Mouse (Mus musculus) stomach, embryonic 15.5 days (tissue): ENCODE results near the gene Kifc5b. TPM values are rescaled to one million over a fixed set of nuclear protein-coding genes. Genes with fewer than 3 reads are reported as not detected.
"Not testable (repeated sequence)": the region's sequence is repeated elsewhere in the genome, so short reads cannot be mapped to it uniquely, and the experiment has no call there.

Experiments
- ATAC-seq: fragments of 200-750 bp; cut with Nextera tagmentation; 2 replicates; pipeline ENCODE4 v1.8.0; 2017; ENCODE audit warnings: low read depth, moderate number of reproducible peaks, moderate TSS enrichment; ENCODE audit not compliant: insufficient read depth, low FRiP score
- H3K27ac ChIP-seq: fragments of 300-500 bp; sonication (generic); 2 replicates; pipeline ENCODE4 v1.5.1; 2015; ENCODE audit warnings: mild to moderate bottlenecking, inconsistent platforms
- H3K27me3 ChIP-seq: fragments of 300-500 bp; sonication (generic); replicated peaks from 2 replicates; pipeline ENCODE4 v1.6.1; 2015; ENCODE audit warnings: inconsistent platforms
- H3K36me3 ChIP-seq: fragments of 300-500 bp; sonication (generic); 2 replicates; pipeline ENCODE4 v1.6.1; 2015; ENCODE audit warnings: inconsistent platforms
- H3K4me1 ChIP-seq: fragments of 300-500 bp; sonication (generic); 2 replicates; pipeline ENCODE4 v1.6.1; 2015; ENCODE audit warnings: inconsistent platforms
- H3K4me2 ChIP-seq: fragments of 300-500 bp; sonication (generic); 2 replicates; pipeline ENCODE4 v1.6.1; 2015; ENCODE audit warnings: mild to moderate bottlenecking, inconsistent platforms
- H3K4me3 ChIP-seq: fragments of 300-500 bp; sonication (generic); replicated peaks from 2 replicates; pipeline ENCODE4 v1.5.1; 2015; ENCODE audit warnings: inconsistent platforms
- H3K9ac ChIP-seq: fragments of 300-500 bp; sonication (generic); 2 replicates; pipeline ENCODE4 v1.6.1; 2015; ENCODE audit warnings: inconsistent platforms
- H3K9me3 ChIP-seq: fragments of 300-500 bp; sonication (generic); 2 replicates; pipeline ENCODE4 v1.6.1; 2016; ENCODE audit warnings: inconsistent platforms
- WGBS: fragments of 180-500 bp; shearing (Covaris S2); methylation state at CpG from one replicate; pipeline ENCODE4 v1.1.7; 2015; 5-methylcytosine and 5-hydroxymethylcytosine counted together
- polyA plus RNA-seq: library from polyadenylated mRNA; unstranded; fragments of >200 nt; fragmentation: Nextera tagmentation; extraction: Ambion mirVana; gene quantifications from 2 replicates; pipeline ENCODE4 v1.2.1, GENCODE M21; 2015

The Kifc5b gene
- polyA plus RNA-seq, 1 experiment from 2014 or later: 6.1 TPM

GRCm38 (mm10) chr17:26922368-26922767, 5.5 kb downstream of the Kifc5b start:
- not testable (repeated sequence) for H3K4me2 ChIP-seq, H3K27me3 ChIP-seq, H3K9ac ChIP-seq, ATAC-seq, H3K4me1 ChIP-seq, H3K27ac ChIP-seq, H3K4me3 ChIP-seq, H3K9me3 ChIP-seq
- WGBS: 85% methylated on average over 6 of the region's 6 CpGs
- peaks cover 18% of the 10 kb centered on the region; the same call in 1 of the 2 replicates for H3K36me3 ChIP-seq

GRCm38 (mm10) chr17:26925414-26925813, 8.5 kb downstream of the Kifc5b start:
- H3K4me3 ChIP-seq, H3K4me1 ChIP-seq, H3K27me3 ChIP-seq, H3K4me2 ChIP-seq, H3K9me3 ChIP-seq, H3K9ac ChIP-seq, ATAC-seq, H3K27ac ChIP-seq: not testable (repeated sequence)
- WGBS: 95% methylated on average over 9 of the region's 9 CpGs
- H3K36me3 ChIP-seq: peaks cover 29% of the 10 kb centered on the region; the same call in 1 of the 2 replicates

- not testable (repeated sequence) for H3K4me2 ChIP-seq, H3K27ac ChIP-seq, ATAC-seq, H3K4me3 ChIP-seq, H3K27me3 ChIP-seq, H3K9ac ChIP-seq, H3K9me3 ChIP-seq
- 63% methylated on average over 7 of the region's 7 CpGs for WGBS
- peaks cover 29% of the 10 kb centered on the region; the same call in 1 of the 2 replicates for H3K36me3 ChIP-seq
- H3K4me1 ChIP-seq: peaks cover 17% of the 10 kb centered on the region
Observed at GRCm38 (mm10) chr17:26931795-26932194, 14.9 kb downstream of the Kifc5b start.

- Histone ChIP-seq H3K9me3 (no peaks in the 10 kb centered on the region), H3K27ac (peak within 1 kb of the TSS; percentile 90), H3K4me2 (peak within 1 kb of the TSS; percentile 81), H3K4me1 (peaks cover 24% of the 10 kb centered on the region), H3K36me3 (peaks cover 31% of the 10 kb centered on the region), H3K4me3 (peak within 1 kb of the TSS; percentile 65), H3K27me3 (no peaks in the 10 kb centered on the region), H3K9ac (peak within 1 kb of the TSS; percentile 51)
- ATAC-seq: peak; percentile 89
- WGBS: under 1% methylated on average over 42 of the region's 43 CpGs
Observed at GRCm38 (mm10) chr17:26932839-26933398, 16.0 kb downstream of the Kifc5b start, which contains the start of gene Phf1. Gene Phf1 (plus strand): TSS chr17:26933052.

- ATAC-seq: peak; percentile 2; the same call in 1 of the 2 replicates
- WGBS: 10% methylated on average over 12 of the region's 13 CpGs
Observed at GRCm38 (mm10) chr17:26933419-26933818, 16.5 kb downstream of the Kifc5b start.

GRCm38 (mm10) chr17:26933885-26934827, 17.3 kb downstream of the Kifc5b start:
- ATAC-seq: no peak
- Histone ChIP-seq H3K4me1 (peaks cover 32% of the 10 kb centered on the region), H3K27me3 (no peaks in the 10 kb centered on the region), H3K27ac (no peak overlapping the region; the same call in 1 of the 2 replicates), H3K36me3 (peaks cover 25% of the 10 kb centered on the region), H3K9me3 (no peaks in the 10 kb centered on the region), H3K4me2 (peak overlapping the region; percentile 81), H3K4me3 (peak overlapping the region; percentile 65), H3K9ac (peak overlapping the region; percentile 51; the same call in 1 of the 2 replicates)
- WGBS: 73% methylated on average over 16 of the region's 16 CpGs

More at GRCm38 (mm10) chr17:26933419-26933818, 16.5 kb downstream of the Kifc5b start:
- H3K4me3 ChIP-seq: peak overlapping the region; percentile 65
- H3K4me1 ChIP-seq: peaks cover 28% of the 10 kb centered on the region
- H3K9ac ChIP-seq: peak overlapping the region; percentile 51
- peak overlapping the region; percentile 90 for H3K27ac ChIP-seq
- peak overlapping the region; percentile 81 for H3K4me2 ChIP-seq
- H3K36me3 ChIP-seq: peaks cover 31% of the 10 kb centered on the region
- no peaks in the 10 kb centered on the region for H3K9me3 ChIP-seq
- no peaks in the 10 kb centered on the region for H3K27me3 ChIP-seq

GRCm38 (mm10) chr17:26935027-26935426, 18.1 kb downstream of the Kifc5b start:
- 86% methylated on average over 9 of the region's 9 CpGs for WGBS
- no peak overlapping the region for H3K4me3 ChIP-seq
- no peak overlapping the region for H3K9ac ChIP-seq
- H3K4me1 ChIP-seq: peaks cover 34% of the 10 kb centered on the region
- H3K36me3 ChIP-seq: peaks cover 24% of the 10 kb centered on the region
- no peak overlapping the region for H3K27ac ChIP-seq
- no peaks in the 10 kb centered on the region for H3K9me3 ChIP-seq
- no peak overlapping the region for H3K4me2 ChIP-seq
- ATAC-seq: no peak
- no peaks in the 10 kb centered on the region for H3K27me3 ChIP-seq

GRCm38 (mm10) chr17:26936453-26936852, 19.6 kb downstream of the Kifc5b start:
- 77% methylated on average over 12 of the region's 12 CpGs for WGBS

GRCm38 (mm10) chr17:26936921-26937695, 20.2 kb downstream of the Kifc5b start:
- Histone ChIP-seq H3K27me3 (no peaks in the 10 kb centered on the region), H3K9me3 (no peaks in the 10 kb centered on the region), H3K9ac (no peak overlapping the region), H3K27ac (no peak overlapping the region), H3K4me2 (no peak overlapping the region), H3K36me3 (peaks cover 24% of the 10 kb centered on the region), H3K4me3 (no peak overlapping the region), H3K4me1 (peaks cover 44% of the 10 kb centered on the region)
- 86% methylated on average over 15 of the region's 15 CpGs for WGBS
- ATAC-seq: no peak

More at GRCm38 (mm10) chr17:26936453-26936852, 19.6 kb downstream of the Kifc5b start:
- H3K4me3 ChIP-seq: no peak overlapping the region
- H3K9ac ChIP-seq: no peak overlapping the region
- H3K4me2 ChIP-seq: no peak overlapping the region
- H3K9me3 ChIP-seq: no peaks in the 10 kb centered on the region
- H3K36me3 ChIP-seq: peaks cover 24% of the 10 kb centered on the region
- no peaks in the 10 kb centered on the region for H3K27me3 ChIP-seq
- peaks cover 44% of the 10 kb centered on the region for H3K4me1 ChIP-seq
- no peak overlapping the region for H3K27ac ChIP-seq
- ATAC-seq: no peak

- Histone ChIP-seq H3K9ac (peak overlapping the region; percentile 67), H3K4me3 (peak overlapping the region; percentile 63), H3K27me3 (no peaks in the 10 kb centered on the region), H3K4me1 (peaks cover 38% of the 10 kb centered on the region), H3K4me2 (peak overlapping the region; percentile 96), H3K9me3 (no peaks in the 10 kb centered on the region), H3K36me3 (peaks cover 24% of the 10 kb centered on the region), H3K27ac (peak overlapping the region; percentile 90)
- WGBS: 49% methylated on average over 16 of the region's 16 CpGs
- ATAC-seq: no peak
Observed at GRCm38 (mm10) chr17:26937883-26938695, 21.2 kb downstream of the Kifc5b start.

- WGBS: under 1% methylated on average over 22 of the region's 22 CpGs
- H3K4me1 ChIP-seq: peaks cover 33% of the 10 kb centered on the region
- no peak for ATAC-seq
Observed at GRCm38 (mm10) chr17:26938731-26939130, 21.8 kb downstream of the Kifc5b start.

More at GRCm38 (mm10) chr17:26938731-26939130, 21.8 kb downstream of the Kifc5b start:
- H3K4me3 ChIP-seq: peak overlapping the region; percentile 63
- peak overlapping the region; percentile 96 for H3K4me2 ChIP-seq
- peak overlapping the region; percentile 90 for H3K27ac ChIP-seq
- peak overlapping the region; percentile 67 for H3K9ac ChIP-seq
- peaks cover 24% of the 10 kb centered on the region for H3K36me3 ChIP-seq
- no peaks in the 10 kb centered on the region for H3K27me3 ChIP-seq
- H3K9me3 ChIP-seq: no peaks in the 10 kb centered on the region
